Mouse (Mus musculus) testis, postnatal 14 days (tissue): ENCODE results near the gene Mllt10.

Source experiments
- DNase-seq: peaks from one replicate; pipeline ENCODE4 v3.0.0; 2021; ENCODE audit warnings: low spot score

Gene Mllt10

GRCm38 (mm10) chr2:18055016-18055928, at the start of gene Mllt10:
Mllt10 (plus strand) TSS chr2:18055237.
- no peak for DNase-seq

- no peak for DNase-seq
Measured at GRCm38 (mm10) chr2:18011226-18011625, 43.8 kb upstream of the Mllt10 start.

- DNase-seq = no peak
Measured at GRCm38 (mm10) chr2:18012866-18013265, 42.2 kb upstream of the Mllt10 start.

GRCm38 (mm10) chr2:18015581-18015980, 39.5 kb upstream of the Mllt10 start:
- no peak for DNase-seq

GRCm38 (mm10) chr2:18016639-18017038, 38.4 kb upstream of the Mllt10 start:
- no peak for DNase-seq

GRCm38 (mm10) chr2:18017321-18017720, 37.7 kb upstream of the Mllt10 start:
- no peak for DNase-seq

- DNase-seq = no peak
Measured at GRCm38 (mm10) chr2:18019122-18019521, 35.9 kb upstream of the Mllt10 start.

- no peak for DNase-seq
Measured at GRCm38 (mm10) chr2:18022886-18023285, 32.2 kb upstream of the Mllt10 start.

GRCm38 (mm10) chr2:18025116-18025515, 29.9 kb upstream of the Mllt10 start:
- DNase-seq = no peak

GRCm38 (mm10) chr2:18025781-18026115, 29.3 kb upstream of the Mllt10 start:
- DNase-seq = no peak

GRCm38 (mm10) chr2:18026116-18026947, 28.7 kb upstream of the Mllt10 start:
- DNase-seq = peak; percentile 42

GRCm38 (mm10) chr2:18027448-18028139, 27.4 kb upstream of the Mllt10 start:
- peak; percentile 91 for DNase-seq

GRCm38 (mm10) chr2:18028140-18029021, 26.7 kb upstream of the Mllt10 start:
- peak; percentile 68 for DNase-seq

- no peak for DNase-seq
Measured at GRCm38 (mm10) chr2:18029656-18030055, 25.4 kb upstream of the Mllt10 start.

GRCm38 (mm10) chr2:18030581-18030980, 24.5 kb upstream of the Mllt10 start:
- no peak for DNase-seq

GRCm38 (mm10) chr2:18031271-18031821, 23.7 kb upstream of the Mllt10 start:
- DNase-seq = no peak

GRCm38 (mm10) chr2:18031831-18032537, 23.1 kb upstream of the Mllt10 start:
- peak; percentile 44 for DNase-seq

GRCm38 (mm10) chr2:18032538-18032895, 22.5 kb upstream of the Mllt10 start:
- no peak for DNase-seq

GRCm38 (mm10) chr2:18033166-18034108, 21.6 kb upstream of the Mllt10 start:
- DNase-seq = no peak
